In genomic region chr9:44866501-44867240, GRCm38 (mm10) we compare ENCODE assay signal across 11 mouse cellular contexts. TPM values are rescaled to one million over a fixed set of nuclear protein-coding genes. Genes with fewer than 3 reads are reported as not detected.
DNase-seq lines count a peak whose midpoint lies in the region; ATAC-seq and TF ChIP-seq lines count a peak whose summit lies in the region.
"Had no signal": no experiment of that assay in that cellular context is flagged by ENCODE, and none has a peak within 500 bp of the region (broad histone marks: within the 10 kb centered on the region; RNA-seq: fewer than 3 reads in every experiment).

No protein-coding gene starts in this region.

- H3K4me2 ChIP-seq in heart, postnatal 0 days (ENCODE audit: low read depth, low read length) = no peak overlapping the region
- H3K4me2 ChIP-seq in midbrain, postnatal 0 days (ENCODE audit: low read depth, low read length, poor library complexity, severe bottlenecking) = no peak overlapping the region
- H3K4me2 ChIP-seq in midbrain, embryonic 11.5 days = no peak overlapping the region

- H3K27me3 ChIP-seq in heart, postnatal 0 days (ENCODE audit: control insufficient read depth, insufficient read depth, low read length) = no peaks in the 10 kb centered on the region
- no peaks in the 10 kb centered on the region for H3K27me3 ChIP-seq in midbrain, postnatal 0 days (ENCODE audit: insufficient read depth, low read length)
- H3K27me3 ChIP-seq in midbrain, embryonic 11.5 days (ENCODE audit: control insufficient read depth, insufficient read depth, low read length) = no peaks in the 10 kb centered on the region
- H3K27me3 ChIP-seq: megakaryocyte, embryonic 14.5 days had no signal

- no peak for TF ChIP-seq EP300 in heart, postnatal 0 days (IDR thresholded peaks at IDR 0.05; ENCODE audit: low read depth)

- no peak for TF ChIP-seq CTCF in heart, postnatal 0 days (IDR thresholded peaks at IDR 0.05; ENCODE audit: low read depth)
- TF ChIP-seq CTCF in midbrain, postnatal 0 days (IDR thresholded peaks at IDR 0.05) = no peak

- H3K27ac ChIP-seq in heart, postnatal 0 days (ENCODE audit: low read depth) = peak overlapping the region; percentile 34
- no peak overlapping the region for H3K27ac ChIP-seq in midbrain, postnatal 0 days (ENCODE audit: low read depth, low read length)
- no peak overlapping the region for H3K27ac ChIP-seq in midbrain, embryonic 11.5 days (ENCODE audit: low read depth, low read length)

- peak; percentile 25 for DNase-seq in adrenal gland, postnatal 14 days
- no peak for DNase-seq in adrenal gland, postnatal 36 days
- DNase-seq in heart, postnatal 0 days (ENCODE audit: low spot score) = no peak
- no peak for DNase-seq in heart, adult 9 months (ENCODE audit: low spot score in 2 of 2)
- DNase-seq in midbrain, postnatal 0 days (ENCODE audit: low spot score) = peak; percentile 40
- DNase-seq in midbrain, embryonic 11.5 days (ENCODE audit: low spot score, missing footprints) = no peak
- peak; percentile 32 for DNase-seq in kidney, postnatal 14 days
- no peak for DNase-seq in right cerebral cortex, postnatal 14 days
- DNase-seq: cerebellum, postnatal 14 days; left cerebral cortex, postnatal 4 days had no signal

- 48% methylated on average over 9 of the region's 9 CpGs for WGBS in heart, postnatal 0 days
- WGBS in midbrain, postnatal 0 days = 45% methylated on average over 9 of the region's 9 CpGs
- WGBS in midbrain, embryonic 11.5 days = 73% methylated on average over 9 of the region's 9 CpGs

- no peak overlapping the region for H3K4me3 ChIP-seq in heart, postnatal 0 days (ENCODE audit: low read depth, low read length)
- no peak overlapping the region for H3K4me3 ChIP-seq in midbrain, postnatal 0 days (ENCODE audit: low read depth, low read length)
- no peak overlapping the region for H3K4me3 ChIP-seq in midbrain, embryonic 11.5 days (ENCODE audit: low read depth, low read length)

- no peak for ATAC-seq in heart, postnatal 0 days (ENCODE audit: insufficient read depth, low read depth)
- ATAC-seq in midbrain, postnatal 0 days (ENCODE audit: low FRiP score) = no peak
- no peak for ATAC-seq in midbrain, embryonic 11.5 days (ENCODE audit: low FRiP score)

- peaks cover 13% of the 10 kb centered on the region for H3K36me3 ChIP-seq in heart, postnatal 0 days (replicated peaks; ENCODE audit: control insufficient read depth, insufficient read depth, low read length)
- peaks cover 20% of the 10 kb centered on the region for H3K36me3 ChIP-seq in midbrain, postnatal 0 days (ENCODE audit: insufficient read depth, low read length)
- H3K36me3 ChIP-seq in midbrain, embryonic 11.5 days (ENCODE audit: control insufficient read depth, insufficient read depth, low read length) = peaks cover 7% of the 10 kb centered on the region

- no peaks in the 10 kb centered on the region for H3K9me3 ChIP-seq in heart, postnatal 0 days (replicated peaks; ENCODE audit: control insufficient read depth, low read length)
- no peaks in the 10 kb centered on the region for H3K9me3 ChIP-seq in midbrain, postnatal 0 days (ENCODE audit: low read length)
- H3K9me3 ChIP-seq in midbrain, embryonic 11.5 days (ENCODE audit: control insufficient read depth, low read length) = no peaks in the 10 kb centered on the region

- H3K9ac ChIP-seq in heart, postnatal 0 days (replicated peaks; ENCODE audit: low read depth, low read length) = no peak overlapping the region
- no peak overlapping the region for H3K9ac ChIP-seq in midbrain, postnatal 0 days (replicated peaks; ENCODE audit: low read length, poor library complexity, severe bottlenecking)
- no peak overlapping the region for H3K9ac ChIP-seq in midbrain, embryonic 11.5 days (ENCODE audit: low read length)

- H3K4me1 ChIP-seq in heart, postnatal 0 days (ENCODE audit: control insufficient read depth, insufficient read depth) = peaks cover 17% of the 10 kb centered on the region
- no peaks in the 10 kb centered on the region for H3K4me1 ChIP-seq in midbrain, postnatal 0 days (ENCODE audit: insufficient read depth, low read length)
- peaks cover 2% of the 10 kb centered on the region; the same call in 1 of the 2 replicates for H3K4me1 ChIP-seq in midbrain, embryonic 11.5 days (ENCODE audit: control insufficient read depth, insufficient read depth, low read length)

RNA-seq across cellular contexts. Expression of gene Kmt2a, which starts 14.4 kb away (rescaled TPM):
- 37.2 and 42.9 TPM in 2 replicates for total RNA-seq in adrenal gland, postnatal 14 days (2021)
- total RNA-seq in adrenal gland, postnatal 36 days (2021) = 10 to 100 TPM; 31.9 to 38.3 TPM
- total RNA-seq in heart, postnatal 0 days (2014; rRNA removed; ENCODE audit: low replicate concordance) = 4.9 and 7.8 TPM in 2 replicates
- 4.2 and 4.4 TPM in 2 replicates for polyA plus RNA-seq in heart, postnatal 0 days (2015; fragmentation: Nextera tagmentation; extraction: Ambion mirVana)
- total RNA-seq in midbrain, postnatal 0 days (2014; rRNA removed) = 27.8 and 28.0 TPM in 2 replicates
- polyA plus RNA-seq in midbrain, postnatal 0 days (2015; fragmentation: Nextera tagmentation; extraction: Ambion mirVana) = 14.0 and 20.0 TPM in 2 replicates
- polyA plus RNA-seq in midbrain, embryonic 11.5 days (2014; fragmentation: Nextera tagmentation; extraction: Ambion mirVana) = 14.0 and 19.4 TPM in 2 replicates

RNA-seq across cellular contexts. Expression of gene Atp5l, which starts 53.9 kb away (rescaled TPM):
- total RNA-seq in adrenal gland, postnatal 14 days (2021) = 638 TPM in 2 replicates
- total RNA-seq in adrenal gland, postnatal 36 days (2021) = 100 to 1,000 TPM; 605 to 637 TPM
- 688 and 746 TPM in 2 replicates for total RNA-seq in heart, postnatal 0 days (2014; rRNA removed; ENCODE audit: low replicate concordance)
- polyA plus RNA-seq in heart, postnatal 0 days (2015; fragmentation: Nextera tagmentation; extraction: Ambion mirVana) = 2,678 and 2,844 TPM in 2 replicates
- total RNA-seq in midbrain, postnatal 0 days (2014; rRNA removed) = 204 and 253 TPM in 2 replicates
- 870 and 874 TPM in 2 replicates for polyA plus RNA-seq in midbrain, postnatal 0 days (2015; fragmentation: Nextera tagmentation; extraction: Ambion mirVana)
- 574 and 619 TPM in 2 replicates for polyA plus RNA-seq in midbrain, embryonic 11.5 days (2014; fragmentation: Nextera tagmentation; extraction: Ambion mirVana)

Comparison
In these comparisons a context has a peak if more than half of its experiments do, and no peak if none do; other contexts are left out.
1. DNase-seq: peak in adrenal gland, postnatal 14 days (single experiment), midbrain, postnatal 0 days (single experiment) and kidney, postnatal 14 days (single experiment); none in adrenal gland, postnatal 36 days (0 of 2), heart, postnatal 0 days (single experiment), heart, adult 9 months (0 of 2), midbrain, embryonic 11.5 days (single experiment) and right cerebral cortex, postnatal 14 days (single experiment).